Mouse (Mus musculus) mouse trophoblast stem cell (cell line): Measurements from ENCODE around the gene Cfl1.

Experiments
- in situ Hi-C, 2 experiments: fragments of 300-500 bp; cut with MseI, MboI; formaldehyde crosslinking; loops; 2 replicates in 1 of 2; 3 replicates in 1 of 2; pipeline ENCODE4 v1.15.1; 2025

Cfl1 gene

DNA sequence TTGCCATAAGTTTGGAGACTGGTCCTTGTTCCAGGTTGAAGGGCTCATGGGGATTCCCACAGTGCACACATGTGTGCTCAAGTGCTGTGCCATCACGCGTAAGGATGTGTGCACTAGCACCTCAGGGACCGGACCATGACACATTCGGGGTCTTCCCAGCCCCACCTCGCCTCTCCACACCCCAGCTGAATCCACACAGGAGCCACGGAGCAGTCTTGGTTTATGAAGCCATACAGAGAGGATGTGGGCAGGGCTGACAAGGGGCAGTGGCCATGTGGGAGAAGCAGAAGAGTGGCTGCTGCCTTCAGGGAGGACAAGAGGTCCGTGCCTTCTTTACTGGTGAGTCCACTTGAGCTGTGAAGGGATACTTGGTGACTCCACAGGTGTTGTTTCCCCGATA lies 25.2 kb upstream of the Cfl1 start:
- in situ Hi-C loops = no loop called here

- in situ Hi-C loops = no loop called here
These were observed 23.2 kb upstream of the Cfl1 start for GRCm38 (mm10) chr19:5466916-5467500.

- in situ Hi-C loops = no loop called here
These were observed 21.9 kb upstream of the Cfl1 start, which contains the start of gene Ctsw for GRCm38 (mm10) chr19:5468374-5468773. TSS of gene Ctsw (minus strand) at chr19:5468507.

DNA sequence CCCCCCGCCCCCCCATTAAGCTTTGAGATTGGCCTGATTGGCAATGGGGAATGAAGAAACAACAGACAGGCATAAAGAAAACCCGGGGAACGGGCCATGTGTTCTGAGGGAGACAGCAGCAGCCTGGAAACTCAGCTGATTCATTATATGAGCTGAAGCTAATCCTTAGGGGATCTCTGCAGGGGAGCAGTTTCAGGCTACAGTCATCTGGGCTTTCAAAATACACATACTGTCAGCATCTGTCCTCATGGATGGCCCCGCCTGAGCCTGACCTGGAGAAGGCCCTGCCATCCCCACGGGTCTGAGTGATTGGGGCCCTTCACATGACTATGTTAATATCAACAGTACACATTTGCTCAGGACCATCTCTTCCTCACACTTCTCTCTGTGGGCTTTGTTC lies 18.4 kb upstream of the Cfl1 start:
- in situ Hi-C loops = no loop called here

DNA sequence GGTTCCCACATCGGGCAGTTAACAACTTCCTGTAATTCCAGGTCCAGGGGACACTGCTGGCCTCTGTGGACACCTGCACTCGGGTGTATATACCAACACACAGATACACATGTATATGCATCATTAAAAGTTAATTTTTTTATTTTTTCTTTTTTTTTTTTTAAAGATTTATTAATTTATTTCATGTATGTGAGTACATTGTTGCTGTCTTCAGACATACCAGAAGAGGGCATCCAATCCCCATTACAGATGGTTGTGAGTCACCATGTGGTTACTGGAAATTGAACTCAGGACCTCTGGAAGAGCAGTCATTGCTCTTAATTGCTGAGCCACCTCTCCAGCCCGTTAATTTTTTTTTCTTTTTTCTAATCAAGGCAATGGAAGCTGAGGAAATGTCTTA lies 17.4 kb upstream of the Cfl1 start:
- in situ Hi-C loops = no loop called here

- in situ Hi-C loops = no loop called here
These were observed 16.5 kb upstream of the Cfl1 start, which contains the start of gene Efemp2 for GRCm38 (mm10) chr19:5473720-5474119. TSS of gene Efemp2 (plus strand) at chr19:5473954.

DNA sequence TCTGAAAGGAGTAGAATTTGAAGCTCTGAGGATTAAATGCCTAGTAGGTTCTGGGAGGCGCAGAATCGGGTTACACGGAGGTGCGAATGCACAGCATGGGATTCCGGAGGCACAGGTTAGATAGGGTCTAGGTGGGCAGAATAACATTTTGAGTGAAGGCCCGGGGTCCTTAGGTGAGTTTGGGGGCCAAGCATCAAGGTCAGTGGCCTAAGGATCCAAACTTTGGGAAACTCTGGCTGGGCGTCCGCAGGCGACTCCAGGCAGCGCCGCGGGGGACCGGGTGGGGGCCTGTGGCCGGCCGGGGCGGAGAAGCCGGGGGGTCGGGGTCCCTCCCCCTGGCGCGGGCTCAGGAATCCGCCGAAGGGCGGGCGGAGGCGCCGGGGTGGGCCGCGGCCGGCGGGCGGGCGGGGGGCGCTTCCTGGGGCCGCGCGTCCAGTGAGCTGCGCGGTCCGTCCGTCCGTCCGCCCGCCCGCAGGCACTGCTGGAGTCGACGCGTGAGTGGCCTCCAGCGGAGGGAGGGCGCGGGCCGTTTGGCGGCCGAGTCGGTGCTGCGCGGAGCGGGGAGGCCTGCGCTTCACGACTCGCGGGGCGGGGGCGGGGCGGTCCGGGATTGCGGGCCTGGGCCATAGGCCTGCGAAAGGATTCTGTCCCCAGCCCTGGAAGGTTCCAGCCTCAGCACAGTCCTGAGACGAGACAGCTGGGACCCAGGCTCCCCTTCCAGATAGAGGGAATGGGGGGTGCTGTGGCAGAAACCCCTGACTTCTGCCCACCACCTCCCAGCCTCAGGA lies 15.8 kb upstream of the Cfl1 start:
- in situ Hi-C loops = no loop called here

GRCm38 (mm10) chr19:5475069-5475714 lies 15.1 kb upstream of the Cfl1 start:
- in situ Hi-C loops = no loop called here

DNA sequence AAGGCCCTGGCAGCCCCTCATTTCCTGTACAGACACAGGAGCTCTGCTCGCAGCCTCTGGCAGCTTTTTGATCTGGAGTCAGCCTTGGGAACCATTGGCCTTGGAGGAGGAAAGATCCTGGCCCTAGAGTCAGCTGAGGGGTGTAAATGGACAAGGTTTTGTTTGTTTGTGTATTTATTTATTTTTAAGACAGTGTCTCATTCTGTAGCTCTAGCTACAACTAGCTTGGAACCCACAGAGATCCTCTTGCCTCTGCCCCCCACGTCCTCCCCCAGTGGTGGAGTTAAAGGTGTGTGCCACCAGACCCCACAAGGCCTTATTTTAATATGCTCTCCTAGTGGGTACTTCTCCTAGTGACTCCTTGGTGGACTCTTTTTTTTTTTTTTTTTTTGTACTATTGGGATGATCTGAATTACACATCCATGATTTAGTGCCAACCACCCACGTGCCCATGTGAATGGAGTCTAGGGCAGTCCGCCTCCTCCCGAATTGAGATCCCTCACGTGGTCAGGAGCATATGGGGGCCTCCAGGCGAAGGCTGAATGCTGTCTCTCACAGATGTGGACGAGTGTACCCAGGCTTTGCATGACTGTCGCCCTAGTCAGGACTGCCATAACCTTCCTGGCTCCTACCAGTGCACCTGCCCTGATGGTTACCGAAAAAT lies 13.1 kb upstream of the Cfl1 start:
- in situ Hi-C loops = no loop called here

GRCm38 (mm10) chr19:5477668-5478300 lies 12.5 kb upstream of the Cfl1 start:
- in situ Hi-C loops = no loop called here

DNA sequence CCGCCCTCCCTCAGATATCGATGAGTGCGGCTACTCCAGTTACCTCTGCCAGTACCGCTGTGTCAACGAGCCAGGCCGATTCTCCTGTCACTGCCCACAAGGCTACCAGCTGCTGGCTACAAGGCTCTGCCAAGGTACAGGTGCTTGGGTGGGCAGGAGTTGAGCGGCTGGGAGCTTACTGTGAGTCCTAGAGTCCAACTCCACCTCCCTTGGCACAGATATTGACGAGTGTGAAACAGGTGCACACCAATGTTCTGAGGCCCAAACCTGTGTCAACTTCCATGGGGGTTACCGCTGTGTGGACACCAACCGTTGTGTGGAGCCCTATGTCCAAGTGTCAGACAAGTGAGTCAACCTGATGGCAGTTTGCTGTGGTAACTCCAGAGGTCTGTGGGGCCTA lies 10.2 kb upstream of the Cfl1 start:
- in situ Hi-C loops = no loop called here

GRCm38 (mm10) chr19:5481398-5481797 lies 8.9 kb upstream of the Cfl1 start:
- in situ Hi-C loops = no loop called here

DNA sequence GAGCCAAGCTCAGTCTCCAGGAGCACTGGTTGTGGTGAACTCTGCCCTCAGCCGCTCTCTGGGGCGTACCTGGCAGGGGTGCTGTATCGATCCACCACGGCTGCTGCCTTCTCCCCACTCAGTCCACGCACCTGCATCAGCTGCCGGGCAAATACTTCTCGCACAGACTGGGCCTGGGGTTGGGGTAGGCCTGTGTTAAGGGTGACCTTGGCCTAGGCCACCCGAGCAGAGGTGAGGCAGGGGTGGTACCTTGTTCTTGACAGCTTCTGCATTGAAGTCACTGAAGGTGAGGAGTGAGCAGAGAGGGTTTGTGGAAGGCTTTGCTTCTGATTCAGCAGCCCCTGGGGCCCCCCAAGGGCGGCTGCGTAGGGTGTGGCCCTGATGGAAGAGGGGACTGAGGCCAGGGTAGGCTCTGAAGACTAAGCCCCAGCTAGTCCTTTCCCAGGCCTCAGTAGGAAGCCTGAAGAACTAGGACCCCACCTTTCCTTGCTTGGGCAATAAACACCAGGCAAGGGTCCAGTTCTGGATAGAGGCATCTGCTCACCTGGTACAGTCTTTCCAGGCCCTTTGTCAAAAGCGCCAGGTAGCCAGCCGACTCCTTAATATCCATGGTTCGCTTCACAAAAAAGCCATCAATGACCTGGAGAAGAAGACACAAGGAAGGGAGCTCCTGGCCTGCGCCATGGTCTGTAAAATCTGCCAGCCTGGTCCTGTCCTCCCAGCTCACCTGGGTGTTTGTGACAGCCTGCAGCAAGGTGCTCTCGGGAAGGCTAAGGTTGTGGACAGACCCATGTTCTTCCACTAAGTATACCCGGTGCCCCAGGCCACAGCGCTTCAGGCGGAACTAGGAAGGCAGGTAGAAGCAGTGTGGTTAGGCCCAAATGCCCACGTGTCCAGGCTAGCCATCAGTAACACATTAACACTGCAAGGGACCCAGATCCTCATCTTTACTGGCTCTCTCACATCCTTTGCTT lies 6.6 kb upstream of the Cfl1 start:
- in situ Hi-C loops = no loop called here

- in situ Hi-C loops = no loop called here
These were observed 5.8 kb upstream of the Cfl1 start for GRCm38 (mm10) chr19:5484496-5484895.

GRCm38 (mm10) chr19:5485371-5485770 lies 4.9 kb upstream of the Cfl1 start:
- in situ Hi-C loops = no loop called here

- in situ Hi-C loops = no loop called here
These were observed 4.4 kb upstream of the Cfl1 start for GRCm38 (mm10) chr19:5485821-5486220.

- in situ Hi-C loops = no loop called here
These were observed 4.0 kb upstream of the Cfl1 start for GRCm38 (mm10) chr19:5486286-5486685.

DNA sequence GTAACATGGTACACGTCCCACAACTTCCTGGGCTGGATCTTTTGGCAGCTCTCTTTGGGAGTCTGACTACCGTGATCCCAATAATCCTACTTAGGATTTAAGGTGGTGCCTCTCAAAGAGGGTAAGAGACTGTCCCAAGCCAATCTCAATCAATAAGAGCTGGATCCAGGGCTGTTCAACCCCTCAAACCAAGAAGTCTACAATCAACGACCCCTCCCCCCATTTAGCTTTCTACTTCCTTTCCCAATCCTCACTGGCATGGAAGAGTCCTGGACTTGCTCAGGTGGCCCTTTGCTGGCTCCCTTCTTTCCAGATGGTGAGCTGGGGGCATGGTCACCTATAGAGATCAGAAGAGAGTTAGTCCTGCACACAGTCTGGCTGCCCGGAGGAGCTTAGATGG lies 3.5 kb upstream of the Cfl1 start:
- in situ Hi-C loops = no loop called here

GRCm38 (mm10) chr19:5487768-5488550 lies 2.3 kb upstream of the Cfl1 start, which contains the start of gene Mus81:
TSS of gene Mus81 (minus strand) at chr19:5488402.
- in situ Hi-C loops = no loop called here
